8 mouse cellular contexts compared by ENCODE assay signal in the genomic region with DNA sequence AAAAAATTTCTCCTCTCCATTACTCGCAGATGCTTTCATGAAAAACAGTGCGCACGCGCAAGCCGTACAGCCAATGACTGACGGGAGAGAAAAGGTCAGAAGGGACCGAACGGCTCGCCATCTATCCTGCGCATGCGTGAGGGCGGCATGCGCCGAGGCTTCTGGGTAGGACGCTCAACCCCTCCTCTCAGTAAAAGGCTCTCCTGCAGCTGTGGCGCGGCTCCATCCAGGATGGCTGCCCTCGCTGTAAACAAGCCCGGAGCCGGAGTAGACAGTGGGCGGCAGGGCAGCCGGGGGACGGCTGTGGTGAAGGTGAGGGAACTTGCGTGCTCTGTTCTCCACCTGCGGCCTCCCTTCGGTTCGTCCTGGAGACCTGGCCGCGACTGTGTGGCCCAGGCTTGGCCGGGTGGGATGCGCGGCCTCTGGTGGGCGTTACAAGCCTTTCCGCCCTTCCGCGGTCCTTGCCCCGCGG. TPM values are rescaled to one million over a fixed set of nuclear protein-coding genes. Genes with fewer than 3 reads are reported as not detected.
DNase-seq lines count a peak whose midpoint lies in the region; ATAC-seq lines count a peak whose summit lies in the region.

Gene Trim23, plus strand, starts transcription at position 148 of the 472 bp plus-strand sequence.

- peak within 1 kb of the TSS; percentile 90 for H3K4me3 ChIP-seq in hindbrain, embryonic 14.5 days (replicated peaks; ENCODE audit: low read length)

- peaks cover 17% of the 10 kb centered on the region for H3K4me1 ChIP-seq in hindbrain, embryonic 14.5 days (replicated peaks; ENCODE audit: control insufficient read depth, insufficient read depth, low read length)

- H3K27ac ChIP-seq in hindbrain, embryonic 14.5 days, result peak within 1 kb of the TSS; percentile 82

- peak within 1 kb of the TSS; percentile 82 for H3K4me2 ChIP-seq in hindbrain, embryonic 14.5 days (replicated peaks)

- peak; percentile 99 for ATAC-seq in hindbrain, embryonic 14.5 days (ENCODE audit: low FRiP score)

- under 1% methylated on average over 38 of the region's 38 CpGs for WGBS in hindbrain, embryonic 14.5 days

- H3K36me3 ChIP-seq in hindbrain, embryonic 14.5 days (replicated peaks; ENCODE audit: control insufficient read depth, insufficient read depth), result peaks cover 24% of the 10 kb centered on the region

- H3K27me3 ChIP-seq in hindbrain, embryonic 14.5 days (ENCODE audit: control insufficient read depth, insufficient read depth, low read length), result no peaks in the 10 kb centered on the region

- H3K9ac ChIP-seq in hindbrain, embryonic 14.5 days, result peak within 1 kb of the TSS; percentile 81

- DNase-seq in R1 (ENCODE audit: low read depth, low spot score), result peak; percentile 99
- peak; percentile 95 to 98 for DNase-seq in cerebellum, postnatal 25 days
- peak; percentile 94 to 95 for DNase-seq in frontal cortex, postnatal 25 days (ENCODE audit: low spot score in 2 of 2)
- DNase-seq in hindbrain, embryonic 14.5 days (ENCODE audit: low spot score), result peak; percentile 99
- DNase-seq in layer of hippocampus, postnatal 36 days, result peak; percentile 96
- DNase-seq in lung, postnatal 36 days, result peak; percentile 99
- DNase-seq in retina, postnatal 1 day, result peak; percentile 99
- peak; percentile 77 to 95 for DNase-seq in urinary bladder, adult 18-20 months (ENCODE audit: low spot score in 2 of 2)

- no peaks in the 10 kb centered on the region for H3K9me3 ChIP-seq in hindbrain, embryonic 14.5 days (ENCODE audit: control insufficient read depth, low read length)

RNA-seq across cellular contexts. Expression of gene Trim23, which starts in this region (rescaled TPM):
- polyA plus RNA-seq in hindbrain, embryonic 14.5 days (2014; fragmentation: Nextera tagmentation; extraction: Ambion mirVana), result 42.4 and 45.8 TPM in 2 replicates
- total RNA-seq in layer of hippocampus, postnatal 36 days (2021), result 10 to 100 TPM; 55.7 to 60.7 TPM

Comparison
In these comparisons a context has a peak if more than half of its experiments do, and no peak if none do; other contexts are left out.
1. Peak in every context shown above with its lines: DNase-seq, ATAC-seq, H3K4me3 ChIP-seq and H3K27ac ChIP-seq.